Mouse (Mus musculus) cortical plate, adult 2 months (tissue): ENCODE results near the gene Tbx1. TPM values are rescaled to one million over a fixed set of nuclear protein-coding genes. Genes with fewer than 3 reads are reported as not detected.

Experiments
- H3K27ac ChIP-seq: fragments of 200-500 bp; 2 replicates; pipeline ENCODE4 v1.5.1; 2012; ENCODE audit warnings: low read length, control low read depth, inconsistent platforms; ENCODE audit not compliant: insufficient read depth
- H3K4me1 ChIP-seq: fragments of 200-500 bp; 2 replicates; pipeline ENCODE4 v1.6.1; 2011; ENCODE audit warnings: low read length; ENCODE audit not compliant: control insufficient read depth, insufficient read depth
- H3K4me3 ChIP-seq: fragments of 200-500 bp; 2 replicates; pipeline ENCODE4 v1.5.1; 2011; ENCODE audit warnings: mild to moderate bottlenecking, low read length, control low read depth; ENCODE audit not compliant: insufficient read depth
- CTCF ChIP-seq: fragments of 200-500 bp; IDR thresholded peaks from 2 replicates; pipeline ENCODE4 v1.5.1; 2011; ENCODE audit warnings: mild to moderate bottlenecking, control low read depth, low read length; ENCODE audit not compliant: insufficient read depth; ENCODE audit errors: extremely low read depth
- POLR2A ChIP-seq: fragments of 200-500 bp; IDR thresholded peaks from 2 replicates; pipeline ENCODE4 v1.6.1; 2011; ENCODE audit warnings: mild to moderate bottlenecking, low read length, control low read depth; ENCODE audit not compliant: insufficient read depth; ENCODE audit errors: extremely low read depth
- polyA plus RNA-seq: library from polyadenylated mRNA; depleted of rRNA; stranded (reverse); fragments of >200 nt; gene quantifications from 2 replicates; pipeline ENCODE4 v1.2.3, GENCODE M21; 2012

The Tbx1 gene
- polyA plus RNA-seq, 1 experiment, result 3.6 TPM

GRCm38 (mm10) chr16:18593930-18594329, 3.5 kb upstream of the Tbx1 start:
- Histone ChIP-seq H3K27ac (no peak overlapping the region), H3K4me3 (no peak overlapping the region), H3K4me1 (no peaks in the 10 kb centered on the region; the same call in 1 of the 2 replicates)
- TF ChIP-seq CTCF, result no peak

- no peak for TF ChIP-seq CTCF
- no peak for TF ChIP-seq POLR2A
- H3K4me1 ChIP-seq, result no peaks in the 10 kb centered on the region; the same call in 1 of the 2 replicates
- H3K27ac ChIP-seq, result no peak overlapping the region
- H3K4me3 ChIP-seq, result no peak overlapping the region
Observed at GRCm38 (mm10) chr16:18591047-18592018, 862 bp upstream of the Tbx1 start.

- H3K4me1 ChIP-seq, result no peaks in the 10 kb centered on the region; the same call in 1 of the 2 replicates
- no peak overlapping the region for H3K4me3 ChIP-seq
- TF ChIP-seq CTCF, result no peak
- no peak for TF ChIP-seq POLR2A
- no peak overlapping the region for H3K27ac ChIP-seq
Observed at GRCm38 (mm10) chr16:18589080-18589621, 1.3 kb downstream of the Tbx1 start.

- Histone ChIP-seq H3K27ac (no peak overlapping the region), H3K4me3 (no peak overlapping the region), H3K4me1 (no peaks in the 10 kb centered on the region; the same call in 1 of the 2 replicates)
- TF ChIP-seq CTCF (no peak), POLR2A (no peak)
Observed at GRCm38 (mm10) chr16:18588738-18589055, 1.8 kb downstream of the Tbx1 start.

- TF ChIP-seq POLR2A, result no peak
- no peak for TF ChIP-seq CTCF
- no peak overlapping the region for H3K4me3 ChIP-seq
- H3K27ac ChIP-seq, result no peak overlapping the region
- H3K4me1 ChIP-seq, result no peaks in the 10 kb centered on the region; the same call in 1 of the 2 replicates
Observed at GRCm38 (mm10) chr16:18587847-18588737, 2.4 kb downstream of the Tbx1 start.

- TF ChIP-seq CTCF, result no peak
- TF ChIP-seq POLR2A, result no peak
- peak overlapping the region; percentile 14; the same call in 1 of the 2 replicates for H3K4me3 ChIP-seq
- no peaks in the 10 kb centered on the region; the same call in 1 of the 2 replicates for H3K4me1 ChIP-seq
- no peak overlapping the region for H3K27ac ChIP-seq
Observed at GRCm38 (mm10) chr16:18586906-18587546, 3.4 kb downstream of the Tbx1 start.

- Histone ChIP-seq H3K4me1 (no peaks in the 10 kb centered on the region; the same call in 1 of the 2 replicates), H3K4me3 (peak overlapping the region; percentile 14; the same call in 1 of the 2 replicates), H3K27ac (no peak overlapping the region)
- TF ChIP-seq POLR2A (no peak), CTCF (no peak)
Observed at GRCm38 (mm10) chr16:18586076-18586905, 4.2 kb downstream of the Tbx1 start.

GRCm38 (mm10) chr16:18585676-18586075, 4.8 kb downstream of the Tbx1 start:
- no peak overlapping the region for H3K27ac ChIP-seq
- H3K4me3 ChIP-seq, result no peak overlapping the region
- TF ChIP-seq POLR2A, result no peak
- TF ChIP-seq CTCF, result no peak
- no peaks in the 10 kb centered on the region; the same call in 1 of the 2 replicates for H3K4me1 ChIP-seq
